Mouse (Mus musculus) right cerebral cortex, postnatal 10 days (tissue): ENCODE results near the gene Gm6592.
"Not testable (repeated sequence)": the region's sequence is repeated elsewhere in the genome, so short reads cannot be mapped to it uniquely, and the experiment has no call there.

Experiments
- DNase-seq, 2 experiments: peaks; one replicate each; pipeline ENCODE4 v3.0.0; 2021; ENCODE audit warnings: low spot score in 2 of 2

The Gm6592 gene

DNA sequence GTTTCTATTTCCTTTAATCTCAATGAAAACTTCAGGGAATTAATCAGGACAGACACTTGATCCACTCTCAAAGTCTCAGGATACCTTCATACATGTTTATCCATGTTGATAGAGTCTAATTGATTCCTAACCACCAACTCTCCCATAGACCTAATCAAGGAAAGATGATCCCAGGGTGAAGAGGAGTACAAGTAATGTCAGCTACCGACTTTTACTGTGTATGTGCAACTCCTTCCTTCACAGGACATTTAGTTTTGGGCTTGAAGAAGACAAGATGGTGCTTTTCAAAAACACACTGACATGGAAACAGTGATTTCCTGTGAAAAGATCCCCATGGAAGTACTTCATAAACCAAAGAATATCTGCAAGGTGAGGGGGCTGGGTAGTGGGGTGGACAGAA lies at the start of gene Gm6592:
Gene Gm6592 (plus strand): TSS at position 301 of the 400 bp plus-strand sequence.
- DNase-seq = no peak

- not testable (repeated sequence) for DNase-seq
Measured at GRCm38 (mm10) chrX:8803391-8803790, 40.4 kb upstream of the Gm6592 start, which contains the start of gene Ssxb5. Gene Ssxb5 (plus strand): TSS chrX:8803691.

DNA sequence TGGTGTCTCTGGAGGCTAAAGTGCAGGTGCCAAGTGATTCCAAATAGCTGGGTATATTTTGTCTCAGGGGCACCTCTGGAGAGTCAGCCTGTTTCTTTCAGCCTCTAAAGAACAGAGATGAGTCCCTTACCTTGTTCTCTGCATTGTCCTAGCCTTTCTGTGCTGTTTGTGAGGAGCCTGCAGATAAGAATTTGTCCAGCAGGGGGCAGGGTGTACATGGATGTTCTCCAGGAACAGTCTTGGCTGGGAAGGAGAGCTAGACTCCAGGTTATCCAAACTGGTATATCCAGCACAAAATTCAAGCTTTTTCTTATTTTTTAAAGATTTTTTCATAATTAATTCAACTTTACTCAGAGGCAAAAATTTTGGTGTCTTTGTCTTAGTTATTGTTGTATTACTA lies 11.8 kb upstream of the Gm6592 start:
- peak; percentile 53 to 67 for DNase-seq

DNA sequence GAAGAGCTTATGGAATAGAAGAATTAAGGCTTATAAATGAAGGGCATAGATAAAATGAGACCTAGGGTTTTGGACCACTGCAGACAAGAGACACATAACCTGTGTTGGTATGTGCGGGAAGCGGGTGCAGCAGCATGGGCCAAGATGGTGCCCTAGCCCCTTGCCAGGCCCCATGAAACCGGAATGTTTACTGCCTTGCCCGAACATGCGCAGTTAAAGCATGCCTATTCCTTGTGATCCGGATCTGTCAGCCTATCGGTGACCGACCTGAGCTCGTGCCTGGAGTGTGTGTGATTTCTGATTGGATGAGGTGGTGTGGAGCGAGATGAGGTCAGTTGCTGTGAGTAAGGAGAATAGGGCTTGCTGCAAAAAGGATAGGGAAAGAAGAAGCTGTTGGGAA lies 8.7 kb downstream of the Gm6592 start:
- no peak for DNase-seq

- peak; percentile 73 to 78 for DNase-seq
Measured at GRCm38 (mm10) chrX:8864331-8864730, 20.5 kb downstream of the Gm6592 start.

DNA sequence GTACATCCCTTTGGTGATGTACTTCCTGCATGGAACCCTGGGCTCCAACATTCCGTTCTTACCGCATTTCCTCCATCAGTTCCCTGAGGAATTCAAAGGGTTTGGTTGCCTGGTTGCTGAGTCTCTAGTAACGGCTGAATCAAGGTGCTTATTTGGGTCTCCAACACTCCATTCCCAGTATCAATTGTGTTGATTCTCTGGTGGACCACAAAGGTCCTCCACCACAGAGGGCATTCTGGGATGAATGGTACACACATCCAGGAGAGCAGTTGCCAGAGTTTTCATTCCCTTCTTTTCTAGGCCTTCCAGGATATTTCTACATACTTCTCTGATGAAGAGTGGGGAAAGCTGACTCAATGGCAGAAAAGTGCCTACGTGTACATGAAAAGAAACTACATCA lies 30.2 kb downstream of the Gm6592 start, which contains the start of gene Gm5751:
Gene Gm5751 (plus strand): TSS at position 301 of the 400 bp plus-strand sequence.
- DNase-seq = not testable (repeated sequence)

GRCm38 (mm10) chrX:8884336-8884735 lies 40.5 kb downstream of the Gm6592 start:
- DNase-seq = no peak

DNA sequence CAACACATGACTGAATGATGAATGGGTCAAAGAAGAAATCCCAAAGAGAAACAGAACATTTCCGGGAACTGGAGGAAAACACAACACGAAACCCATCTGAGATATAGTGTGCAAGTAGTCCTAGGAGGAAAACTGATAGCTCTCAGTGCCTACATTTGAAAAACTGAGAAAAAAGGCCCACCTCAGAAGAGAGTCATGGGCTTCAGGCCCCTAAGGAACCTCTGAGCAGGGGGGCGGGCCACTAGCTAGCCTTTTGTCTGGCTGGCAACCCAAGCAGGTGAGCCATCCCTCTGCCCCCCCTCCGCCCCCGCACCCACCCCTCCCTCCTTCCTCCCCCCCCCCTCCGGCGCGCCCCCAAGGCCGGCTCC lies 48.2 kb downstream of the Gm6592 start:
- DNase-seq = peak in 1 of 2 experiments; percentile 23

DNA sequence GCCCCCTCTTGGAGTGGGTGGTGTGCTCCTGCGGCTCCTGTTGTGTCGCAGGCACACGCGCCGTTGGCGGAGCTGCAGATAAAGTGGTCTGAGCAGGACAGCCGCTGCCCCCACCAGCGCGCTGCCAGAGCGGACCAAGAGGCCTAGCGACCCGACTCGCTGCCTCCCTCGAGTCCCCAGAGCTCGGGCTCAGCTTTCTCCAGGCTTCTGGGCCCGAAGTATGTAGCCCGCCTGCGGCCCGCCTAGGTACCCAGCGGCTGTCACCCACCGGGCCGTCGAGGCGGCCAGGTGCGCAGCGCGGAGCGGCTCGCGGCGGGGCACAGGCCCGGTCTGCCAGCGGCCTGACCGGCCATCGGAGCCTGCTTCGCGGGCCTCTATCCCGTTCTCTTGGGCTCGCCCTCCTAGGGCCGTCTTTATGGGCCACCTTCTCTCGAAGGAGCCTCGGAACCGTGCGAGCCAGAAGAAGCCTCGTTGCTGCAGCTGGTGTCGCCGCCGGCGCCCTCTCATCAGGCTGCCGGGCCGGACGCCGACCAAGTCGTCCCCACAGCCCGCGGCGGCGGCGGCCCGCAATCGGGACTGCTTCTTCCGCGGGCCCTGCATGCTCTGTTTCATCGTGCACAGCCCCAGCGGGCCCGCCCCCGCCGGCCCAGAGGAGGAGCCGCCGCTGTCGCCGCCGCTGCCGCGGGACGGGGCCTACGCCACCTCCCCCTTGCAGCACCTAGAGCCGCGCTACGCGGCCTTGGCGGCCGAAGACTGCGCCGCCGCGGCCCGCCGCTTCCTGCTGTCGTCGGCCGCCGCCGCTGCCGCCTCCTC lies 48.8 kb downstream of the Gm6592 start, which contains the start of gene B630019K06Rik:
Gene B630019K06Rik (plus strand): TSS at position 40 of the 813 bp plus-strand sequence.
- peak; percentile 60 to 73 for DNase-seq

DNA sequence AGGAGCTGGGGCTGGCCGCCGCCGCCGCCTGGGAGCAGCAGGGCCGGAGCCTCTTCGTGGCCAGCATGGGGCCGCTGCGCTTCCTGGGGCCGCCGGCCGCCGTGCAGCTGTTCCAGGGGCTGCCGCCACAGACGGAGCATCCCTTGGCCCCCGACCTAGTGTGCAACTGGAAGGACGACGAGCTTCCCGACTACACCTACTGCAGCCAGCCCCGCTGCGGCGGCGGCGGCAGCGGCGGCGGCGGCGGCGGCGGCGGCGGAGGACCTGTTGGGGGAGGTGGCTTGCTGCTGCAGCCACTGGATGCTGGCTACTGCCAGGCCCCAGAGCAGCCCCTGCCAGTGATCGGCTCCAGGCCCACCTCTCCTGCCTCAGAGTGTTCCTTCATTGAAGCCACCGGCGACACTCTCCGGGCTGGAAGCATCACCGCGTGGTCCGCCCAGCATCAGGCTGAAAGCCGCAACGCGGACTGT lies 49.4 kb downstream of the Gm6592 start:
- peak; percentile 33 to 35 for DNase-seq
